ENCODE assay signal across 19 mouse cellular contexts in the genomic region with DNA sequence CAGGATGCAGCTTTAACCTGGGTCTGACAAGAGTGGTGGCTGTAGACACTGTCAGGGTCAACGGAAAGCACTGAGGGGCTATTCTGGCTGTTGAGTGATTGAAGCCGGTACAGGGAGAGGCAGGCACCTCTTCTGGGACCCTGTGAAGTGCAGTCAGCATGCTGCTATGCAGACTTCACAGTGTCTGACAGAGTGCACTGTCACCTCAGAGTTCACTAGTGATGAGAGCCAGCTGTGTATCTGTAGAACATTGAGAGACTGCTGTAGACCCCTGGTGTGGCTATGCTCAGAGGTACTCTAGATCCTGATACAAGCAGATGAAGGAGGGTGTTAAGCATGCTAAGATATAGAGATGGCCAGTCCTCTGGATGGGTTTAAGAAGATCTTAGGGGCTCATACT.
A peak's percentile ranks its signal among the peaks of the same experiment; 100 is the strongest.
DNase-seq lines count a peak whose midpoint lies in the region; ATAC-seq and TF ChIP-seq lines count a peak whose summit lies in the region.
"Had no signal": no experiment of that assay in that cellular context is flagged by ENCODE, and none has a peak within 500 bp of the region (broad histone marks: within the 10 kb centered on the region; RNA-seq: fewer than 3 reads in every experiment).

No protein-coding gene starts in this region.

- H3K4me2 ChIP-seq in forebrain, embryonic 13.5 days, result no peak overlapping the region
- H3K4me2 ChIP-seq in forebrain, postnatal 0 days (ENCODE audit: low read depth), result no peak overlapping the region
- no peak overlapping the region for H3K4me2 ChIP-seq in heart, embryonic 12.5 days
- no peak overlapping the region for H3K4me2 ChIP-seq in lung, embryonic 14.5 days
- H3K4me2 ChIP-seq: embryonic facial prominence, embryonic 15.5 days; heart, embryonic 15.5 days; hindbrain, embryonic 12.5 days had no signal

- H3K36me3 ChIP-seq in forebrain, embryonic 13.5 days (ENCODE audit: poor library complexity, severe bottlenecking), result no peaks in the 10 kb centered on the region
- H3K36me3 ChIP-seq in forebrain, postnatal 0 days (ENCODE audit: insufficient read depth), result no peaks in the 10 kb centered on the region
- no peaks in the 10 kb centered on the region for H3K36me3 ChIP-seq in heart, embryonic 12.5 days
- no peaks in the 10 kb centered on the region for H3K36me3 ChIP-seq in lung, embryonic 14.5 days (ENCODE audit: insufficient read depth)
- H3K36me3 ChIP-seq: embryonic facial prominence, embryonic 15.5 days; heart, embryonic 15.5 days; hindbrain, embryonic 12.5 days had no signal

- no peak overlapping the region for H3K9ac ChIP-seq in forebrain, embryonic 13.5 days
- H3K9ac ChIP-seq in forebrain, postnatal 0 days, result no peak overlapping the region
- H3K9ac ChIP-seq in heart, embryonic 12.5 days, result no peak overlapping the region
- no peak overlapping the region for H3K9ac ChIP-seq in lung, embryonic 14.5 days
- H3K9ac ChIP-seq: embryonic facial prominence, embryonic 15.5 days; heart, embryonic 15.5 days; hindbrain, embryonic 12.5 days had no signal

- H3K4me3 ChIP-seq in forebrain, embryonic 13.5 days, result no peak overlapping the region
- no peak overlapping the region for H3K4me3 ChIP-seq in forebrain, postnatal 0 days (ENCODE audit: low read depth, low read length)
- no peak overlapping the region for H3K4me3 ChIP-seq in heart, embryonic 12.5 days
- no peak overlapping the region for H3K4me3 ChIP-seq in lung, embryonic 14.5 days (ENCODE audit: low read depth, low read length)
- H3K4me3 ChIP-seq: embryonic facial prominence, embryonic 15.5 days; erythroblast, embryonic 14.5 days; heart, embryonic 15.5 days; hindbrain, embryonic 12.5 days had no signal

- peaks cover 15% of the 10 kb centered on the region for H3K4me1 ChIP-seq in forebrain, embryonic 13.5 days
- no peaks in the 10 kb centered on the region for H3K4me1 ChIP-seq in forebrain, postnatal 0 days (ENCODE audit: insufficient read depth)
- peaks cover 27% of the 10 kb centered on the region for H3K4me1 ChIP-seq in heart, embryonic 12.5 days (replicated peaks)
- peaks cover 8% of the 10 kb centered on the region for H3K4me1 ChIP-seq in lung, embryonic 14.5 days (ENCODE audit: insufficient read depth)

- no peaks in the 10 kb centered on the region for H3K9me3 ChIP-seq in forebrain, embryonic 13.5 days (replicated peaks)
- H3K9me3 ChIP-seq in forebrain, postnatal 0 days (ENCODE audit: low read length), result no peaks in the 10 kb centered on the region
- no peaks in the 10 kb centered on the region for H3K9me3 ChIP-seq in heart, embryonic 12.5 days (replicated peaks)
- no peaks in the 10 kb centered on the region for H3K9me3 ChIP-seq in lung, embryonic 14.5 days (ENCODE audit: low read depth, low read length)
- H3K9me3 ChIP-seq: embryonic facial prominence, embryonic 15.5 days; heart, embryonic 15.5 days; hindbrain, embryonic 12.5 days had no signal

- no peak for DNase-seq in forebrain, postnatal 0 days
- no peak for DNase-seq in heart, adult 18-20 months
- DNase-seq in lung, embryonic 14.5 days, result peak; percentile 53
- DNase-seq in lung, adult 18-20 months, result no peak
- no peak for DNase-seq in kidney, adult 11 months
- DNase-seq: adrenal gland, postnatal 10 days; cerebellum, adult 11 months; cerebellum, adult 8-10 months; cerebellum, postnatal 14 days; embryo, embryonic 11 days; gastrocnemius, postnatal 10 days had no signal

- whole genome bisulfite sequencing in forebrain, embryonic 13.5 days, result 86% methylated on average over 2 of the region's 2 CpGs
- 97% methylated on average over 2 of the region's 2 CpGs for WGBS in forebrain, postnatal 0 days
- 38% methylated on average over 2 of the region's 2 CpGs for WGBS in heart, embryonic 12.5 days
- 39% methylated on average over 2 of the region's 2 CpGs for WGBS in lung, embryonic 14.5 days

- H3K27me3 ChIP-seq in forebrain, embryonic 13.5 days, result no peaks in the 10 kb centered on the region
- H3K27me3 ChIP-seq in forebrain, postnatal 0 days (ENCODE audit: insufficient read depth, low read length), result no peaks in the 10 kb centered on the region
- H3K27me3 ChIP-seq in heart, embryonic 12.5 days (replicated peaks), result no peaks in the 10 kb centered on the region
- no peaks in the 10 kb centered on the region for H3K27me3 ChIP-seq in lung, embryonic 14.5 days (ENCODE audit: insufficient read depth, low read length)
- H3K27me3 ChIP-seq: embryonic facial prominence, embryonic 15.5 days; heart, embryonic 15.5 days; hindbrain, embryonic 12.5 days had no signal

- H3K27ac ChIP-seq in forebrain, embryonic 13.5 days, result peak overlapping the region; percentile 51; the same call in 1 of the 2 replicates
- no peak overlapping the region for H3K27ac ChIP-seq in forebrain, postnatal 0 days (ENCODE audit: low read depth, low read length)
- no peak overlapping the region for H3K27ac ChIP-seq in heart, embryonic 12.5 days (ENCODE audit: poor library complexity, severe bottlenecking)
- H3K27ac ChIP-seq in lung, embryonic 14.5 days (ENCODE audit: low read depth), result no peak overlapping the region
- H3K27ac ChIP-seq: embryonic facial prominence, embryonic 15.5 days; heart, embryonic 15.5 days; hindbrain, embryonic 12.5 days had no signal

- no peak for ATAC-seq in forebrain, embryonic 13.5 days
- ATAC-seq in forebrain, postnatal 0 days, result no peak
- 0 out of 2 replicates have a peak, but pooled peaks have one; percentile 31 for ATAC-seq in heart, embryonic 12.5 days (ENCODE audit: insufficient number of reproducible peaks, low FRiP score)
- ATAC-seq in lung, embryonic 14.5 days (ENCODE audit: insufficient read depth), result peak; percentile 61
- ATAC-seq: inflammation-experienced regulatory T-cells, adult 6 months; intestine, postnatal 0 days had no signal

- no peak for TF ChIP-seq CTCF in forebrain, postnatal 0 days (IDR thresholded peaks at IDR 0.05; ENCODE audit: low read depth)
- no peak for TF ChIP-seq CTCF in lung, embryonic 14.5 days (IDR thresholded peaks at IDR 0.05; ENCODE audit: low read depth)

Comparison
In these comparisons a context has a peak if more than half of its experiments do, and no peak if none do; other contexts are left out.
1. ATAC-seq: peak in heart, embryonic 12.5 days (single experiment) and lung, embryonic 14.5 days (single experiment); none in forebrain, embryonic 13.5 days (single experiment) and forebrain, postnatal 0 days (single experiment).